Mouse (Mus musculus) mesoderm, embryonic 11.5 days (tissue): ENCODE data around the gene Xrn1.
A peak's percentile ranks its signal among the peaks of the same experiment; 100 is the strongest.
"Not testable (repeated sequence)": the region's sequence is repeated elsewhere in the genome, so short reads cannot be mapped to it uniquely, and the experiment has no call there.

Experiments used
- DNase-seq: peaks from one replicate; pipeline ENCODE4 v3.0.0-alpha.2; 2012; ENCODE audit warnings: low read depth, low spot score

Xrn1 gene

GRCm38 (mm10) chr9:95954585-95955461, at the start of gene Xrn1:
Gene Xrn1, plus strand, starts transcription at chr9:95954760.
- peak; percentile 93 for DNase-seq

GRCm38 (mm10) chr9:95932855-95933254, 21.7 kb upstream of the Xrn1 start:
- no peak for DNase-seq

- no peak for DNase-seq
These were observed 902 bp upstream of the Xrn1 start for GRCm38 (mm10) chr9:95953658-95954057.

GRCm38 (mm10) chr9:95954226-95954584, 355 bp upstream of the Xrn1 start:
- no peak for DNase-seq

GRCm38 (mm10) chr9:95957611-95958010, 3.1 kb downstream of the Xrn1 start:
- no peak for DNase-seq

- DNase-seq = no peak
These were observed 3.6 kb downstream of the Xrn1 start for GRCm38 (mm10) chr9:95958041-95958730.

- not testable (repeated sequence) for DNase-seq
These were observed 4.2 kb downstream of the Xrn1 start for GRCm38 (mm10) chr9:95958731-95959105.

- no peak for DNase-seq
These were observed 4.7 kb downstream of the Xrn1 start for GRCm38 (mm10) chr9:95959246-95959645.

GRCm38 (mm10) chr9:95959732-95960428, 5.3 kb downstream of the Xrn1 start:
- DNase-seq = no peak

- no peak for DNase-seq
These were observed 6.5 kb downstream of the Xrn1 start for GRCm38 (mm10) chr9:95961058-95961457.

- no peak for DNase-seq
These were observed 9.5 kb downstream of the Xrn1 start for GRCm38 (mm10) chr9:95964037-95964436.

- no peak for DNase-seq
These were observed 23.7 kb downstream of the Xrn1 start for GRCm38 (mm10) chr9:95978279-95978678.

GRCm38 (mm10) chr9:95979896-95980295, 25.3 kb downstream of the Xrn1 start:
- no peak for DNase-seq

- no peak for DNase-seq
These were observed 37.7 kb downstream of the Xrn1 start for GRCm38 (mm10) chr9:95992255-95992654.

- DNase-seq = no peak
These were observed 49.9 kb downstream of the Xrn1 start for GRCm38 (mm10) chr9:96004455-96004854.

- no peak for DNase-seq
These were observed 56.1 kb downstream of the Xrn1 start for GRCm38 (mm10) chr9:96010664-96011063.

GRCm38 (mm10) chr9:96023921-96024320, 69.4 kb downstream of the Xrn1 start:
- DNase-seq = no peak

GRCm38 (mm10) chr9:96027913-96028312, 73.4 kb downstream of the Xrn1 start:
- DNase-seq = no peak

- peak; percentile 58 for DNase-seq
These were observed 74.3 kb downstream of the Xrn1 start for GRCm38 (mm10) chr9:96028818-96029217.

- no peak for DNase-seq
These were observed 75.3 kb downstream of the Xrn1 start for GRCm38 (mm10) chr9:96029886-96030285.

- no peak for DNase-seq
These were observed 81.0 kb downstream of the Xrn1 start for GRCm38 (mm10) chr9:96035371-96036086.

GRCm38 (mm10) chr9:96044214-96044613, 89.7 kb downstream of the Xrn1 start:
- no peak for DNase-seq
